Mouse (Mus musculus) heart, adult 2 months (tissue): ENCODE measurements around the gene Mtx1.
"Not testable (repeated sequence)": the region's sequence is repeated elsewhere in the genome, so short reads cannot be mapped to it uniquely, and the experiment has no call there.

Experiments
- CTCF ChIP-seq: fragments of 200-600 bp; IDR thresholded peaks from 2 replicates; pipeline ENCODE4 v1.8.1; 2022; ENCODE audit warnings: antibody characterized with exemption, mild to moderate bottlenecking, moderate library complexity
- EP300 ChIP-seq: fragments of 200-500 bp; IDR thresholded peaks from 2 replicates; pipeline ENCODE4 v1.6.1; 2011; ENCODE audit warnings: low read depth, low read length, control low read depth; ENCODE audit not compliant: insufficient read depth

DNA sequence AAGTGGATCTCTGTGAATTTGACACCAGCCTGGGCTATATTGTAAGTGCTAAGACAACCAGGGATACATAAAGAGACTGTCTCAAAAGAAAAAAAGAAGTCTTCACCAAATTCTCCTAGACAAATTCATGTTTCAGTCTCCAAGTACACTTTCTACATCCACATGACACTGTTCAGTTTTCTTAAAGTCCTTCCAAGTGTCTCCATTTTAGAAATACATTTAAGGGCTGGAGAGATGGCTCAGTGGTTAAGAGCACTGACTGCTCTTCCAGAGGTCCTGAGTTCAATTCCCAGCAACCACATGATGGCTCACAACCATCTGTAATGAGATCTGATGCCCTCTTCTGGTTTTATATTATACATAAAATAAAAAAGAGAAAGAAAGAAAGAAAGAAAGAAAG is 65.7 kb downstream of the Mtx1 start:
- TF ChIP-seq CTCF, EP300: not testable (repeated sequence)
